Mouse (Mus musculus): ENCODE data around the gene Gtf3c4. TPM values are rescaled to one million over a fixed set of nuclear protein-coding genes. Genes with fewer than 3 reads are reported as not detected.

Gtf3c4 gene
- polyA plus RNA-seq, 1 experiment, result 15.7 TPM

DNA sequence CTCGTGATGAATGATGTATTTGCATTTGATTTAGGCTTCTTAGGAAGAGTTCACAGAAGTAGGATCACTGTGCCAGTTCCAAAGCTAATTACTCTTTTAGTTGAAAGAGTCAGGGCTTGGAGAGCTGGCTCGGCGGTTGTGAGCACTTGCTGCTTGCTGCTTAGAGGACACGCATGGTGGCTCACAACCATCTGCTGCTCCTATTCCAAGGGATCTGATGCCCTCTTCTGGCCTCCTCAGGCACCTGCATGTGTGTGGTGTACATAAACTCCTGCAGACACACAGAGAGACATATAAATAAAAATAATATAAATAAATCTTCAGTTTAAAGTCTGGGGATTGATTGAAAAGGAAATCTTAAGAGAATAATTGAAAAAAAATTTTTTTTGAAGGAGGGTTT is 58.9 kb downstream of the Gtf3c4 start:
- TF ChIP-seq POLR2A (IDR thresholded peaks at IDR 0.05; ENCODE audit: borderline replicate concordance, insufficient read depth, low read length), result no peak
- no peak for TF ChIP-seq CTCF (IDR thresholded peaks at IDR 0.05; ENCODE audit: borderline replicate concordance, insufficient read depth, low read depth, low read length)
- DNase-seq, result no peak
- Histone ChIP-seq H3K27me3 (ENCODE audit: control insufficient read depth, insufficient read depth, low read length) (no peaks in the 10 kb centered on the region), H3K4me1 (ENCODE audit: control insufficient read depth, insufficient read depth, low read length) (no peaks in the 10 kb centered on the region; the same call in 1 of the 2 replicates), H3K27ac (ENCODE audit: insufficient read depth, low read length) (no peak overlapping the region), H3K4me3 (replicated peaks; ENCODE audit: insufficient read depth, low read depth, low read length) (no peak overlapping the region)
- WGBS, result 47% methylated on average over 4 of the region's 4 CpGs

DNA sequence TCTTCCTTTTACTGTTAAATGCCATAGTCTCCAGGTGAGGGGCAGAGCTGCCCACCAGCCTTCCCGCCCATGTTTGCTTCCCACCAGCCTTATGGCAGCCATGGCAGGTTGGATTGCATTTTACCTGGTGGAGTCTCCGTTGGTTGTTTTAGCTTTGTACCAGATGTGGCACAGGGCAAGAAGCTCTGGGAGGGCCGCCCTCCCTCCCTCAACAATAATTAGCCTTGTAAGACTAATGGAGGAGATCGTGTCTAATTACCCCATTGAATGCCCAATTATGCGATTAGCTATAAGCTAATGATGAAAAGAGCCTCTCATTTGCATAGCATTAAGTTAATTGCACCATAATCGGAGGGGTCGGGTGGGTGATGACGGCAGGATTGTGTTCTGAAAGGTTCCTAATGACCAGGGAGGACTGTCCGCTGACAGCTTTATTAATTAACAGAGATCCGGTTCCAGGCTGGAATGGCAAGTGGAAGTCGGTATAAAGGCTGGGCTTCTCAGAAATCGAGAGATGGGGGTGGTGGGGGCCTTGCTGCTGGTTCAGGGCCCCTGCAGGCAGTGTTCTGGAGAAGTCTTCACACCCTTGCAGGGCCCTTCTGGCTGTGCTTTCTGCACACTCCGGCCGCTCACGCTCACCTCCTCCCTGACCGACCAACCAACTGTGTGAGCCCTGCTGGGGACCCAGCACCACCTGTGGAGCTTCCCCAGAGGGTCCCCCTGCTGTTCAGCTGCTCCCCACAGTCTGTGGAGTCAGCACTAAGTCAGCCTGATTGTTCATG is 60.0 kb downstream of the Gtf3c4 start:
- WGBS, result 62% methylated on average over 16 of the region's 16 CpGs
- Histone ChIP-seq H3K27ac (ENCODE audit: insufficient read depth, low read length) (no peak overlapping the region), H3K4me1 (ENCODE audit: control insufficient read depth, insufficient read depth, low read length) (no peaks in the 10 kb centered on the region; the same call in 1 of the 2 replicates), H3K27me3 (ENCODE audit: control insufficient read depth, insufficient read depth, low read length) (no peaks in the 10 kb centered on the region), H3K4me3 (replicated peaks; ENCODE audit: insufficient read depth, low read depth, low read length) (no peak overlapping the region)
- DNase-seq, result no peak
- TF ChIP-seq POLR2A (IDR thresholded peaks at IDR 0.05; ENCODE audit: borderline replicate concordance, insufficient read depth, low read length) (no peak), CTCF (IDR thresholded peaks at IDR 0.05; ENCODE audit: borderline replicate concordance, insufficient read depth, low read depth, low read length) (no peak)

GRCm38 (mm10) chr2:28776728-28777127 is 63.4 kb downstream of the Gtf3c4 start:
- no peaks in the 10 kb centered on the region; the same call in 1 of the 2 replicates for H3K4me1 ChIP-seq (ENCODE audit: control insufficient read depth, insufficient read depth, low read length)
- no peak overlapping the region for H3K4me3 ChIP-seq (replicated peaks; ENCODE audit: insufficient read depth, low read depth, low read length)
- DNase-seq, result no peak
- H3K27me3 ChIP-seq (ENCODE audit: control insufficient read depth, insufficient read depth, low read length), result no peaks in the 10 kb centered on the region
- H3K27ac ChIP-seq (ENCODE audit: insufficient read depth, low read length), result no peak overlapping the region
- WGBS, result 64% methylated on average over 2 of the region's 2 CpGs
- no peak for TF ChIP-seq CTCF (IDR thresholded peaks at IDR 0.05; ENCODE audit: borderline replicate concordance, insufficient read depth, low read depth, low read length)
- no peak for TF ChIP-seq POLR2A (IDR thresholded peaks at IDR 0.05; ENCODE audit: borderline replicate concordance, insufficient read depth, low read length)

DNA sequence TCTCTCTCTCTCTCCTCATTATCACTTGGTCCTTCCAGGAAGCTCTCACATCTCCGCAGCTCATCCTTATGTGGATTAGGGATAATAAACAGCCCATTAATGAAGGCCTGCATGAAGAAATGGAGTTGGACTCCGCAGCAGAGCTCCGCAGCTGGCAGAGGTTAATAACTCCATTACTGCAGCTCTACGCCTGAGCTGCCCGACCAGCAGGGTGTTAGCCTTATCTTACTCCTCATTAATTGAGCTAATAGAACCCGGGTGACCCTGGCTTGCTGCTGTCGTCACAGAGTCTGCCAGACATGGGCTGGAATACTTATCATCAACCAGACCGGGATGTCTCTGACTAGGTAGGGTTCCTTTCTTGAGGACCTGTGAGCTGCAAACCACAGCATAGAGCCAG is 66.1 kb downstream of the Gtf3c4 start:
- no peak overlapping the region for H3K27ac ChIP-seq (ENCODE audit: insufficient read depth, low read length)
- no peak for DNase-seq
- 63% methylated on average over 8 of the region's 8 CpGs for WGBS
- no peaks in the 10 kb centered on the region for H3K4me1 ChIP-seq (ENCODE audit: control insufficient read depth, insufficient read depth, low read length)
- TF ChIP-seq CTCF (IDR thresholded peaks at IDR 0.05; ENCODE audit: borderline replicate concordance, insufficient read depth, low read depth, low read length) (no peak), POLR2A (IDR thresholded peaks at IDR 0.05; ENCODE audit: borderline replicate concordance, insufficient read depth, low read length) (no peak)
- H3K27me3 ChIP-seq (ENCODE audit: control insufficient read depth, insufficient read depth, low read length), result no peaks in the 10 kb centered on the region
- H3K4me3 ChIP-seq (replicated peaks; ENCODE audit: insufficient read depth, low read depth, low read length), result no peak overlapping the region

Other genes starting within 250 kb of the Gtf3c4 start
- gene Gfi1b, start 218.4 kb downstream of the Gtf3c4 start, polyA plus RNA-seq (2012; rRNA removed), result 0.18 TPM in 1 of 2 replicates, not detected in the other
- gene Tsc1, start 199.1 kb downstream of the Gtf3c4 start, polyA plus RNA-seq (2012; rRNA removed), result 34.4 and 34.9 TPM in 2 replicates
- gene Spaca9, start 140.6 kb downstream of the Gtf3c4 start, polyA plus RNA-seq (2012; rRNA removed), result 0.61 and 1.5 TPM in 2 replicates
- gene Ak8, start 140.2 kb downstream of the Gtf3c4 start, polyA plus RNA-seq (2012; rRNA removed), result 0.70 and 0.98 TPM in 2 replicates
- 5.8 and 6.4 TPM in 2 replicates for gene Ddx31, start within 50 bp of the Gtf3c4 start, polyA plus RNA-seq (2012; rRNA removed)
- 12.0 and 12.6 TPM in 2 replicates for gene Barhl1, start 76.3 kb upstream of the Gtf3c4 start, polyA plus RNA-seq (2012; rRNA removed)
- 0.38 and 0.41 TPM in 2 replicates for gene Cfap77, start 214.7 kb upstream of the Gtf3c4 start, polyA plus RNA-seq (2012; rRNA removed)
- gene Ttf1, start 219.9 kb upstream of the Gtf3c4 start, polyA plus RNA-seq (2012; rRNA removed), result 16.1 and 17.3 TPM in 2 replicates